Mouse (Mus musculus) heart, postnatal 36 days (tissue): ENCODE data around the gene Nfib. TPM values are rescaled to one million over a fixed set of nuclear protein-coding genes. Genes with fewer than 3 reads are reported as not detected.

Experiments
- DNase-seq, 2 experiments: peaks; one replicate each; pipeline ENCODE4 v3.0.0; 2021 to 2022
- intact Hi-C: fragments of 180-260 bp; cut with DNase I; formaldehyde crosslinking; loops from one replicate; pipeline ENCODE4 v1.15.1; 2025
- total RNA-seq, 2 experiments: library from RNA; stranded (reverse); gene quantifications; 2 replicates each; pipeline ENCODE4 v1.2.3; 2021

The Nfib gene
- total RNA-seq, 2 experiments from 2014 or later: 113 to 131 TPM

- intact Hi-C loops: no loop called here
- no peak for DNase-seq
Measured at GRCm38 (mm10) chr4:82489939-82490338, 215.6 kb downstream of the Nfib start.

DNA sequence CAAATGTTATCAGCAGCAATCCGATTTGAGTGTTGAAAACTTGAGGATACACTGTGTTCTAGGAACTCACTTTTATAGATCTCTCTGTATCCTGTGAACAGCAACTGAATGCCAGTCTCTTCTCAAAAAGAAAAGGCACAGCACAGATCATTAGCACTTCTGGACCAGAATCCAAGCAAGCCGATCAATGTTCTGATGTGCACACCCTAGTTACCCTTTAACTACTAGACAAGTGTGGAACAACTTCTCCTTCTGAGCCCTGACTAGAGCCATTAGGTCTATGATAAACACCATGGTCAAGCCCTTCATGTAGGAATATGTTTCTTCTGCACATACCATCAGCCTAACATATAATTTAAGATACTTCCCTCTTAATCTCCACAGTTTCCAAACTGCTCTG lies 219.6 kb downstream of the Nfib start:
- intact Hi-C loops: loop anchor here (2.0 kb wide), 1 partner anchor 15 kb away; no protein-coding TSS in a partner anchor

GRCm38 (mm10) chr4:82483871-82484270 lies 221.7 kb downstream of the Nfib start:
- DNase-seq: peak in 1 of 2 experiments; percentile 20
- intact Hi-C loops: loop anchor here (2.0 kb wide), 1 partner anchor 17 kb away; no protein-coding TSS in a partner anchor

More for the DNA sequence above, 219.6 kb downstream of the Nfib start:
- no peak for DNase-seq

GRCm38 (mm10) chr4:82483298-82483697 lies 222.3 kb downstream of the Nfib start:
- peak in 1 of 2 experiments; percentile 26 for DNase-seq
- intact Hi-C loops: no loop called here

GRCm38 (mm10) chr4:82480635-82481034 lies 224.9 kb downstream of the Nfib start:
- no peak for DNase-seq
- intact Hi-C loops: no loop called here

DNA sequence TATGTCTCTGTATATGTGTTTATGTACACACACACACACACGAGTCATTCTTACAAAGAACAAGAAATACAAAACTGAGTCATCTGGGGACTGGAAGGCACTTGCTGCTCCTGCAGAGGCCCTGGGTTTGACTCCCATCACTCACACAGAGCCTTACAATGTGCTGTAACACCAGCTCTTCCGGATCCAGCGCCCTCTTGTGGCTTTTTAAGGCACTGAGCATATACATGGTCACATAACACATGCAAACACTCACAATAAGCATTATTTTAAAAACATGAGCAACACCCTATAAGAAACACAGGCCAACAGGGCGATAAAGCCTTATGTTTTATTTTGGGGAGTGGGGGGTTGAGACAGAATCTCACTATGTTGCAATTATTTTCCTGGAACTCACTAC lies 226.2 kb downstream of the Nfib start:
- DNase-seq: no peak
- intact Hi-C loops: no loop called here

DNA sequence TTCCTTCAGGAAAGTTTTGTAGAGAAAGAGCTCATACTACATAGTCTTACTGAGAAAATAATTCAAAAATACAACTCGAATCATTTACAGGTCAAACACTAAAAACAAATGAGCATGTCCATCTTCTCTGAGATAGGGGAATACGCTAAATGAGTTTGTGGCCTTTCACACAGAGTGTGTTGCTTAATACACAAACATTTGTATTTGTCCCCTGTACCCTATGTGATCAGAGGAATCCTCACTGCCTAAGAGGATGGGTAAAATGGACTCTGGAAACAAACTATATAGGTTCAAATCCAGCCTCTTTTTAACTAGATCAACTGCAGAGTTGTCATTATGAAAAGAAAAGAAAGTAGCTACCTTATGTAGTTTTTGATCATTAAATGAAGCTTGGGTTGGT lies 227.8 kb downstream of the Nfib start:
- intact Hi-C loops: no loop called here
- no peak for DNase-seq

GRCm38 (mm10) chr4:82476411-82476810 lies 229.1 kb downstream of the Nfib start:
- no peak for DNase-seq
- intact Hi-C loops: no loop called here

DNA sequence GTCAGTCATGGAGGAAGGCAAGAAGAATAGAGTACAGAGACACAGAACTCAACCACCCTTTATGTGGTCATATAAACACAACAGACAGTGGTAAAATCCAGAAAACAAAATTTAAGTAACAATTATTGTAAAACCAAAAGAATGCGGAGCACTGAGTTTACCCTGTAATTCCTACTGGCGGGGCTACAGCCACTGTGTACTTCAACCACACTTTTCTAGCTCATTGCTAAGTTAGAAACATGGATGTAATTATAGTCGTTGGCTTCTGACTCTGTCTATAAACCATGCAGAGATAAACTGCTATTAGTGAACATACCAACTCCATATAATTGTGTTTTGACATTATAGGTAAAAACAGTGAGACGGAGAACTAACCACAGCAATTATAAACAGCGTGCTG lies 231.2 kb downstream of the Nfib start:
- intact Hi-C loops: no loop called here
- no peak for DNase-seq

- DNase-seq: no peak
- intact Hi-C loops: no loop called here
Measured at GRCm38 (mm10) chr4:82470938-82471320, 234.6 kb downstream of the Nfib start.

DNA sequence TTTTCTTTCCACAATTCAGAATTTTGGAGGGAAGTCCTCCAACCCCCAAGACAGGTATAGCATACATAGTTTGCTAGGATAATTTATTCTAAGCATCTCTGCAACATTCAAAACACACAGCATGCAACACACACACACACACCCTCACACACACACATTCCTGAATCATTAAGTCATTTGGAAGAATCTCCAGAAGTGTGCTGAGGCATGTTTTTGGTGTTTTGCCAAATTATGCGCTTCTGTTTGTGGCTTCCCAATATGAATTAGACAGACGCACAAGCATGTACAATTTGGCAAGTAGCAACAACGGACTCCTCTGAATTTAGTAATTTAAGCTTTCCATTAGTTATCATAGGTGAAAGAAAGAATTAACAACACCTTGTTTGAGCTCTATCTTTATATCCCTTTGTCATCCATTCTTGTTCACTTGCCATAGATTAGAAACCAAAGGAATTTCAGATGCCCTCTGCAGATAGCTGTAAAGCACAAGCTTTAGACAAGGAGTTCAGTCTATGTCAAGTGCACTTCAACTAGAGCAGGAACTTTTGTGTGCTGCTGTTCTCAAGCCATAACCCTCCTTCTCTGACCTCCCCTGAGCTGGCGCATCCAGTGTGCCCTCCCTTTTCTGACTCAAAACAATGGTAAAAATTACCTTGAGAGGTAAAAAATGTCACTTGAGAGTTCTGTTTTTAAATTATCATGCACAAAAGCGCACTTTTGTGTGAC lies 235.2 kb downstream of the Nfib start:
- intact Hi-C loops: no loop called here
- no peak for DNase-seq

DNA sequence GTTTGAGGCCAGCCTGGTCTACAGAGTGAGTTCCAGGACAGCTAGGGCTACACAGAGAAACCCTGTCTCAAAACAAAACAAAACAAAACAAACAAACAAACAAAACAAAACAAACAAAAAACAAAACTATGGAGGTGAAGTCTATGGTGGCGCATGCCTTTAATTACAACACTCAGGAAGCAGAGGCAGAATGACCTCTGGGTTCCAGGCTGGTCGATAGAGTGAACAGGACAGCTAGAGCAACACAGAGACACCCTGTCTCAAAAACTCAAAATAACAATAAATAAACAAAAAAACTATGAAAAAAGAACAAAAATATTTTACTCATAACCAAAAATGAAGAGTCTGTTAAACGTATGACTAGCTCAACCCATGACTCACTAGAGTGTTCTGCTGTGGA lies 236.6 kb downstream of the Nfib start:
- no peak for DNase-seq
- intact Hi-C loops: loop anchor here (5.0 kb wide), 1 partner anchor 33 kb away; no protein-coding TSS in a partner anchor

DNA sequence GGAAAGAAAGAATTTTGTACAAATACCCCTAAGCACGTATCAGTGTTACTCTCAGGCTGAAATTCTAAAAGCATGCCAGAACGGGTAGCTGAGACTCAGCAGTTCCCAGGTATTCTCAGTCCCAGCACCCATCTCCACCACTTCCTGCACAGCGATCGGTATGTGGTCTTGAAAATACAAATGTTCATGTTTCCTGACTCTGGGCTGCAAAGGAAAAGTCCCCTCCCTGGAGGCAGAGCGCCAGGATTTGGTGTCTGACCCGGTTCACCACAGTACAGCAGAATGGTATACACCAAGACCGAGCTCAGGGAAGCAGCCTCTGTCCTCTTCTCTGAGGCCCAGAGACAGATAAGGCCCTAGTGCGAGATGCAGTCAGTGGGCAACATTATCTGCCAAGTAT lies 238.8 kb downstream of the Nfib start:
- peak; percentile 55 to 65 for DNase-seq
- intact Hi-C loops: loop anchor here (5.0 kb wide), 1 partner anchor 36 kb away; no protein-coding TSS in a partner anchor

DNA sequence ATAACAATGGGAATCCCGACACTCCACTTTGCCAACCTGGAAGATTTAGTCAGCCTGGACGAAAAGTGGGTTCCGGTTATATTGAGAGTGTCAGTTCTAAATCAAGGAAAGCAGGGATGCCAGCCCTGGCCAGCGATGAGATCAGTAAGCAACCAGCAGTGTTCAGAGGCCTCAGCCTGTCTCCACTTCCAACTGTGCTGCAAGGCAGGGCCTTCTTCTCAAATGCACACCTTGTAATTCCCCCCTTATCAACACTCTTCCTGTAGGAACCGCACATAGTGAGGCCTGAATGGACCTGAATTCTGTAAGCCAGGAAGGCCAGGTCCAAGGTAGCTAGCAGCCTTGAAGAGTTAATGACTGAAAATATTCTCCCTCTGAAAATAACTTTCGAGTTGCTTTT lies 239.4 kb downstream of the Nfib start:
- no peak for DNase-seq
- intact Hi-C loops: loop anchor here (5.0 kb wide), 1 partner anchor 36 kb away; no protein-coding TSS in a partner anchor

GRCm38 (mm10) chr4:82464051-82464632 lies 241.4 kb downstream of the Nfib start:
- intact Hi-C loops: loop anchor here (1.0 to 2.0 kb wide), 2 partner anchors 13 to 27 kb away; no protein-coding TSS in a partner anchor
- DNase-seq: peak; percentile 66 to 77

- intact Hi-C loops: no loop called here
- DNase-seq: no peak
Measured at GRCm38 (mm10) chr4:82463189-82463715, 242.3 kb downstream of the Nfib start.

GRCm38 (mm10) chr4:82461676-82462075 lies 243.9 kb downstream of the Nfib start:
- no peak for DNase-seq
- intact Hi-C loops: no loop called here

- intact Hi-C loops: no loop called here
Measured at GRCm38 (mm10) chr4:82458895-82459294, 246.7 kb downstream of the Nfib start.

GRCm38 (mm10) chr4:82456908-82457307 lies 248.6 kb downstream of the Nfib start:
- DNase-seq: no peak
- intact Hi-C loops: no loop called here

More at GRCm38 (mm10) chr4:82458895-82459294, 246.7 kb downstream of the Nfib start:
- no peak for DNase-seq

DNA sequence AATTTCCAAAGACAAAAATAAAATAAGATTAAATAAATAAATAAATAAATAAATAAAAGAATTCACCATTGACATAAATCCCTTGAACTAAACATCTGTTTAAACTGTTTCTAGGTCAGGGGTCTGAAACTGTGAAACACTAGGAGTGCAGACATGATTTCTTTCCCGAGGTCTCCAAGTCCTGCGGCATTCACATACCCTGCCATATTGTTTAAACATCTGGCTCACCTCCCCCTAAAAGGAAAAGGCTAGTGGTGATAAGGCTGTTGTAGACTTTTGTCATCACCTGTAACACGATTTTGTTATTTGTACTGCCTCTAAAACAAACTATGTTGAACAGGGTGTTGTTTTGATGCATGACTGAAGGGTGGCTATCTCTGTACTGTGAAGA lies 249.2 kb downstream of the Nfib start:
- intact Hi-C loops: no loop called here

DNA sequence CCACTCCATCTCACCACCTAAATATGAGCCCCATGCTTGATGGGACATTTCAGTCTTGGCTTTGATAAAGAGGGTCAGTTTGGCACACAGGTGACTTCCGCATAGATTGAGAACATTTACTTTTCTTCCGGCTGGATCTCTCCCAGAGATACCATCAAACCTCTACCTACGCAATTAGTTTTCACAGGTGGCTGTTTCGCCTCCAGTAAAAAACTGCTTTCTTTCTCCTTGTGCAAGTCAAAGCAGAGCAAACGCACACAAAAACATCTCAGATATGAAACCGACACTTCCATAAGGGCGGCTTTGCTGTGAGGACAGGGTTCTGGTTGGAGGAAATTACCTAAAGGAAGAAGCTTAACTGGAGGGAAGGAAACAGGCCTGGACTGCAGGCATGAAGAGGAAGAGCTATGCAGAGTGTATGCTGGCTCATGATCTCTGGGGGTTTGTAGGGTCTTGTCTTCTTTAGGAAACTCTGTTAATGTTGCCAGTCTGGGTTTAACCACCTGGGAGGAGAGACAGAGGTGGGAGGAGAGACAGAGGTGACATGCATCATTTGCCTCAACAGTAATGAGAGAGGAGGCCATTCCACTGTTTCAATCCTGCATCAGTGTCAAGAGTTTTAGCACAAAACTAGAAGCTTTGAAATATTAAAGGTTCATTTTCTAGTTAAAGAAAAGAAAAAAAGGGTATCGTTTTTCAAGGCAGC lies 249.8 kb downstream of the Nfib start:
- intact Hi-C loops: no loop called here
- DNase-seq: no peak

More for the DNA sequence above, 249.2 kb downstream of the Nfib start:
- no peak for DNase-seq
